Mouse (Mus musculus) gastrocnemius, postnatal 4 days (tissue): ENCODE measurements around the gene Rtn4ip1. TPM values are rescaled to one million over a fixed set of nuclear protein-coding genes. Genes with fewer than 3 reads are reported as not detected.

ENCODE experiments used
- DNase-seq, 2 experiments: peaks; one replicate each; pipeline ENCODE4 v3.0.0; 2021 to 2022; ENCODE audit warnings: low spot score in 2 of 2, mixed read lengths in 2 of 2
- long read RNA-seq, 2 experiments: library from polyadenylated mRNA; stranded (forward); transcript quantifications; one replicate each; pipeline ENCODE4 v2.0.0; 2021
- total RNA-seq, 2 experiments: library from RNA; stranded (reverse); gene quantifications; 2 replicates each; pipeline ENCODE4 v1.2.3; 2021

Rtn4ip1 gene
- 10 to 100 TPM; 11.4 to 12.3 TPM for total RNA-seq
- long read RNA-seq, experiment 1, transcript Rtn4ip1-201 (9 exons, 2,981 nt) = major isoform, 43 of 49 reads
- long read RNA-seq, experiment 1, partial matches to known transcripts = 2 of 49 reads
- long read RNA-seq, experiment 1, other reads (novel, unspliced or antisense) = 4 of 49 reads
- long read RNA-seq, experiment 2, transcript Rtn4ip1-201 (9 exons, 2,981 nt) = major isoform, 26 of 35 reads
- long read RNA-seq, experiment 2, partial matches to known transcripts = 3 of 35 reads
- long read RNA-seq, experiment 2, other reads (novel, unspliced or antisense) = 6 of 35 reads

DNA sequence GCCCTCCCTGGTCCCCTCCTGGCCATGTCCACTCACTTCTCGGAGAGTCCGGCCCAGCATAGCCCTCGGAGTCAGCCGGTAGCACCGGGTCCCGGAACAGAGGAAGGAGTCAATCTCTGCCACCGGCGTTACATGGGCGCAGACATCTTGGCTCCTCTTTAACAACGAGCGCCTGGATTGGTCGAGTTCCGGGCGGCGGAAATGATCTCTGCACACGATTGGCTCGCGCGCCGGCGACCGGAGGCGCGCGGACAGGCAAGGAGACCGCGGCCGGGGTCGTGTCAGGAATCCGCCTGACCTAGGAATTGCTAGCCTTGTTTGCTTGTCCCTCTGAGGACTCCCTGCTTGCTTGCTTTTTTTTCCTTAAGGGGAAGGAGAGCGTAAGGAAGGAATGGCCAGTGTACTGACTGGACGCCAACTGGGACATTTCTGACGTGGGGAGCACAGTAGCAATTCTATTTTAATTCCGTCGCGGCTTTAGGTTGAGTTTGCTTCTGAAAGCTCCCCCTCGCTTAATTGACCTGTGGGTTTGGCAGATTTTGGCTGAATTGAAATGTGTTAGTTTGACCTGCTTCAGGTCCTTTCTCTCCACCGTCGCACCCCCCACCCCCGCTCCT lies at the start of gene Rtn4ip1, which contains the start of gene Qrsl1:
Gene Rtn4ip1, plus strand, starts transcription at position 230 of the 617 bp plus-strand sequence.
Gene Qrsl1, minus strand, starts transcription at position 168 of the 617 bp plus-strand sequence.
- DNase-seq = peak; percentile 84 to 90

- no peak for DNase-seq
Measured at GRCm38 (mm10) chr10:43851898-43852297, 49.7 kb upstream of the Rtn4ip1 start.

GRCm38 (mm10) chr10:43855916-43856315 lies 45.7 kb upstream of the Rtn4ip1 start:
- no peak for DNase-seq

DNA sequence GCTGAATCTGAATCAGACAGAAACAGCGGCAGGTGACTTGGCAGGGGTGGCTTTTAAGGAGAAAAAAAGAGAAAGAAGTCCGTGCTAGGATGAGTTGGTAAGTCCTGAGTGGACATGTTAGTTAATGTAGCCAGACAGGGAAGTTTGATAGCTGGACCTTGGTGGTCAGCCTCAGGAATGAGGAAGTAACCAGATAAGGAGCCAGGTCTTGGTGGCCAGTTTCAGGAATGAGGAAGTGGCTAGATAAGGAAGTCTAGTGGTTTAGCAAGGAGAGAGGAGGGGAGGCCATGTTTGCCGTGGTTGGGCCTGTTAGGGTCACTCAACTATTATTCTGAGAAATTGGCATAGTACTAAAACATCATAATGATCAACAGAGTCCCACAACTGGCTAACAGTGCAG lies 45.3 kb upstream of the Rtn4ip1 start:
- no peak for DNase-seq

- peak in 1 of 2 experiments; percentile 26 for DNase-seq
Measured at GRCm38 (mm10) chr10:43870752-43871151, 30.9 kb upstream of the Rtn4ip1 start.

GRCm38 (mm10) chr10:43871458-43871857 lies 30.1 kb upstream of the Rtn4ip1 start:
- DNase-seq = no peak

DNA sequence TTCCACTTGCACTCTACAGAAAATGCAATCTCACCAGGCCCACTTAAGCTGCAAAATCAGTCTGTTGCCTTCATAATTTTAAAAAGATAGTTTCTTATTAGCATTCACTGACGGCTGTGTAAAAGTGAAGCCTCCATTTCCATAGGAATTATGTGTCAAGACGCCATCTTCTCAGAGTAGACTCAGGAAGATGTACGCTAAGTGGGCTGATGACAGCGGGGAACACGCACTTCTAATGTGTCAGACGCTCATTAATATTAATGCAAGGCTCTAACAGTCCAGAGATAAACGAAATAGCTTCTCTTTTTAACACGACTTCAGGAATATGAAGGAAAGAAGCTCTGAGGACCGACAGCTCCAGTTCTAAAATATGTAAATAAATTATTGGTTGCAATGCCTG lies 13.9 kb upstream of the Rtn4ip1 start:
- DNase-seq = no peak

- DNase-seq = no peak
Measured at GRCm38 (mm10) chr10:43888976-43889375, 12.6 kb upstream of the Rtn4ip1 start.

DNA sequence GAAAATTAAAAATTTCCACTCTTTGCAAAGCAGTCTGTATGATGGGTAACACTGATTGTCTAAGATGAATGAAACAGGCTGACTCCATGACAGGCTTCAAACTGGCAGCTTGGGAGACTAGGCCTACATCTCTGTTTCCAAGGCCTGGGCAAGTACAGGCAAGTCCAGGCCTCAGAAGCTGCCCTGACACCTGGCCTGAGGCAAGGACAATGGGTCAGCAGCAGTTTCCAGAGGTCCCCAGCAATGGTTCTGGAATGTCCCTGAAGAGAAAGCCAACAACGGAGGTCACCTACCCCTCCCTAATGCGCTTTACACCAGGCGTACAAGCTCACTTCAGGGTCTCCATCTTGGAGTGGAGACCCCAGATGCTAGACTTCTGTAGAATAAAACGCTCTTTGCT lies 8.6 kb upstream of the Rtn4ip1 start:
- DNase-seq = no peak

GRCm38 (mm10) chr10:43896065-43896464 lies 5.5 kb upstream of the Rtn4ip1 start:
- DNase-seq = no peak

GRCm38 (mm10) chr10:43898276-43898675 lies 3.3 kb upstream of the Rtn4ip1 start:
- no peak for DNase-seq

DNA sequence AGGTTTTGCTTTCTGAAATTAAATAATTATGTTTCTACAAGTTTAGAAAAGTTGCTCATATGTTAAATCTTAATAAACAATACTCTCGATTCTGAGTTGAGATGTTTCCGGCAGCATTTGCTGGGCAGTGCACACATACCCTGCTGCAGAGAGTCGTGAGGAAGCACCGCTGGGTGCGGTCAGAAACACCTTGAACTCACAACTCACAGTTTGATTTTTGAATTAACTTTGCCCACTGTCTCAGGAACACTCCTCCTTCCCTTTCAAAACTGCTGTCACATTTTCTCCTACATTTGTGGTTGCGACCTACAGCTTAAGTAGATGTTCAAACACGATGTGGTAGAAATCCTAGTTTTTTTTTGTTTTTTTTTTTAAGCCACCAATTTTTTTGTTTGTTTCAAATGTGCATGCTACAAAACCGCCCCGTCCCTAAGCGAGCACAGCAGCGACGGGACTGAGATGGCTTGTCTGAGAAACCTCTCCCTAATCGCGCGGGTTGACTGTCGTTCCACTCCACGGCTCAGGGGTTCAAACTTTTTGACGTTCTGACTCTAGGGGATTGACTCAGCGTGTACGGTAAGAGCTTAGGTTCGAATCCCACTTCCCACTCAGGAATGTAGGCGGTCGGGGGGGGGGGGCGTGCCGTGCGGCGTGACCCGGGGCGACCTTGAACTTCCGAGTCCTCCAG lies 580 bp upstream of the Rtn4ip1 start:
- DNase-seq = no peak

GRCm38 (mm10) chr10:43904569-43904968 lies 3.0 kb downstream of the Rtn4ip1 start:
- no peak for DNase-seq

DNA sequence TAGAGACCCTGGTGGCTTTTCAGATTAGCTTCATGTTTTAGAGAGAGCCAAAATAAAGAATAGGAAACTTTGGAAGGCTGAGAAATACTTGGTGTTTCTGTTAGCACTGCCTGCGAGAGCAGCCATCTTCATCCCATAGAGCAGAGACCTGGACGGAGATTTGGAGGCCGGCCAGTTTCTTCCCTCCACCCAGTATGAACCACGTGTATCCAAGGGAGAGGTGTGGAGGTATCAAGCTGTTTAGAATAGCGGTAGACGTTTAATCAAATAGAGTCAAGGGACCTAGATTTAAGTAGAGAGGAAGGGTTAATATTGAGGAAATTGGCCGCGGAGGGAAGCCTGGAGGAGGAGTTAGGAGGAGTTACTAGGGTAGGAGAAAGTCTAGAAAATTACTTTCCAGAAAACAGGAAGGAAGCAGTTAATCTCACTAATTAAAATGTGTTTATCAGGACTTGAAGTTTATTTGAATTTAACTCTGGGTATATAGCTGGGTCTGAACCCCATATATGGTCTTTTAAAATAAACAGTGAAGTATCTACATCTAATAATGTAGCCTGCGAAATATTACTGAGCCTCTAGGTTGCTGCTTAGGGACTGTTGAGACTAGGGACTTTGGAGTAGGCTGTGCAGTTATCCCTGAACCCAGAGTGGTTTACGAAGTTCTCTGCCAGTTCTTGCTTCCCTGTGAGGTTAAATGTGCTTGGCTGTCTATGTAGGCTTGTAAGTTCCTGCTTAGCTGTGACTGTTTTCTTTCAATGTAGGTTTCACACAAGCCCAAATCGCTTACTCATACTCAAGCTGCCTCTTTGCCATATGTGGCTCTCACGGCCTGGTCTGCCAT lies 8.6 kb downstream of the Rtn4ip1 start:
- DNase-seq = no peak

GRCm38 (mm10) chr10:43910873-43911142 lies 9.2 kb downstream of the Rtn4ip1 start:
- no peak for DNase-seq

DNA sequence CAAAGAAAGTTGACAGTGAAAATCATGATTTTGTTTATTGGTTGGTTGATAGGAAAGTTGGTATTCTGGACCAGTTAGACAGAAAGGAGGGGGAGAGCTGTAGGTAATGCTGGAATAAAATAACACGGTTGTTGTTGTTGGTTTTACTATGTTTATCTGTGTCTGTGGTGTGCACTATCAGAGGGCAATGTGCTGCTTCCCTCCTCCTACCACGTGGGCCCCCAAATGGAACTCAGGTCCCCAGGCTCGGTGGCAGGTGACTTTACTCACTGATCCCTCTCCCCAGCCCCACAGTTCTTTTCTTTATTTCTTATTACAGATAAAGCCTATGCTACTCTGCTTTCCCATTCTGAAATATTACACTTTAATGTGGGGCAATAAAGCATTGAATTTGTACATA lies 10.6 kb downstream of the Rtn4ip1 start:
- DNase-seq = no peak

DNA sequence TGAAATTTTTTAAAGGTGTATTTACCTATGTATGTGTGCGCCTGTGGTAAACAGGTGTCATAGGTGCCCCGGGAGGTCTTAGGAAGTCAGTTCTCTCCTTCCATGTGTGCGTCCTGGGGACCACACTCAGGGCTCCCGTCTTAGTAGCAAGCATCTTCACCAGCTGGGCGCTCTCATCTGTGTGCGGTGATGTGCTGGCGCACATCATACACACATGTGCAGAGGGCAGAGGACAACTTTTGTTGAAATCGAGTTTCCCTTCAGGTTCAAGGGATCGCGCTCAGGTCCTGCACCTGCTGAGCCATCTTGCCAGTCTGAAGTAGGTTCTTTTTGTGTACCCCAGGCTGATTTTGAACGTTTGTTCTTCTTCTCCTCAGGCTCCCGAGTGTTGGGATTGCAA lies 14.6 kb downstream of the Rtn4ip1 start:
- DNase-seq = no peak

DNA sequence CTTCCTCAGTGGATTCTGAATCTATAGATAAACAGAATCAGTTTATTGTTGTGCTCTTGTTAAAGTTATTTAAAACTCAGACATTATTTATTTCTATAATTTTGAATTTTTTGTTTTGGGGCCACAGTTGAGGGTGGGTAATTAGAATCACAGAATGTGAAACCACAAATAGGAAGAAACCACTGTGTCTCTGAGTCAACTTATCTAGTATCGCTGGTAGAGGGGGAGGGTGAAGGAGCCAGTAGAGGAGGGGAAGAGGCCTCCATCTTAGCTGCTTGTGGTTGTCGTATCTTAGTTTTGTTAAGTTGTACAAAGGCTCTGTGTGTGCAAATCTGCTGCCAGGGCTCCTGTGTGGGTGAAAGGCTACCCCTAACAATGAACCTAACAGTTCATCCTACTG lies 15.1 kb downstream of the Rtn4ip1 start:
- DNase-seq = no peak

- DNase-seq = peak; percentile 62 to 83
Measured at GRCm38 (mm10) chr10:43918696-43919608, 17.3 kb downstream of the Rtn4ip1 start.

GRCm38 (mm10) chr10:43923096-43923495 lies 21.5 kb downstream of the Rtn4ip1 start:
- no peak for DNase-seq
